Mouse (Mus musculus) lung, embryonic 14.5 days (tissue): ENCODE data around the gene Nat10. TPM values are rescaled to one million over a fixed set of nuclear protein-coding genes. Genes with fewer than 3 reads are reported as not detected.

Source experiments
- ATAC-seq: fragments of 200-750 bp; cut with Nextera tagmentation; 2 replicates; pipeline ENCODE4 v1.8.0; 2017; ENCODE audit warnings: mild to moderate bottlenecking, moderate TSS enrichment, moderate library complexity; ENCODE audit not compliant: insufficient read depth
- DNase-seq: peaks from one replicate; pipeline ENCODE4 v3.0.0-alpha.2; 2015
- H3K27ac ChIP-seq: fragments of 300-500 bp; sonication (generic); 2 replicates; pipeline ENCODE4 v1.5.1; 2014; ENCODE audit warnings: low read depth, mild to moderate bottlenecking, moderate library complexity
- H3K27me3 ChIP-seq: fragments of 300-500 bp; sonication (generic); 2 replicates; pipeline ENCODE4 v1.6.1; 2014; ENCODE audit warnings: low read length, control low read depth; ENCODE audit not compliant: insufficient read depth
- H3K36me3 ChIP-seq: fragments of 300-500 bp; sonication (generic); 2 replicates; pipeline ENCODE4 v1.6.1; 2014; ENCODE audit warnings: control low read depth; ENCODE audit not compliant: insufficient read depth
- H3K4me1 ChIP-seq: fragments of 300-500 bp; sonication (generic); 2 replicates; pipeline ENCODE4 v1.6.1; 2014; ENCODE audit warnings: antibody characterized with exemption, control low read depth; ENCODE audit not compliant: insufficient read depth
- H3K4me2 ChIP-seq: fragments of 300-500 bp; sonication (generic); 2 replicates; pipeline ENCODE4 v1.6.1; 2014; ENCODE audit warnings: mild to moderate bottlenecking
- H3K4me3 ChIP-seq: fragments of 300-500 bp; sonication (generic); 2 replicates; pipeline ENCODE4 v1.5.1; 2014; ENCODE audit warnings: low read depth, low read length
- H3K9ac ChIP-seq: fragments of 300-500 bp; sonication (generic); 2 replicates; pipeline ENCODE4 v1.6.1; 2014
- H3K9me3 ChIP-seq: fragments of 300-500 bp; sonication (generic); 2 replicates; pipeline ENCODE4 v1.6.1; 2016; ENCODE audit warnings: low read depth, low read length, control low read depth
- CTCF ChIP-seq: IDR thresholded peaks from 2 replicates; pipeline ENCODE4 v1.5.1; 2016; ENCODE audit warnings: antibody characterized with exemption, low read depth
- WGBS: fragments of 180-500 bp; shearing (Covaris S2); extraction: QIAGEN DNeasy Blood & Tissue Kit; methylation state at CpG from one replicate; pipeline ENCODE4 v1.1.7; 2014; 5-methylcytosine and 5-hydroxymethylcytosine counted together
- polyA plus RNA-seq: library from polyadenylated mRNA; unstranded; fragments of >200 nt; fragmentation: Nextera tagmentation; extraction: Ambion mirVana; gene quantifications from 2 replicates; pipeline ENCODE4 v1.2.1, GENCODE M21; 2014

The Nat10 gene
- polyA plus RNA-seq, 1 experiment from 2014 or later, result 35.6 TPM

DNA sequence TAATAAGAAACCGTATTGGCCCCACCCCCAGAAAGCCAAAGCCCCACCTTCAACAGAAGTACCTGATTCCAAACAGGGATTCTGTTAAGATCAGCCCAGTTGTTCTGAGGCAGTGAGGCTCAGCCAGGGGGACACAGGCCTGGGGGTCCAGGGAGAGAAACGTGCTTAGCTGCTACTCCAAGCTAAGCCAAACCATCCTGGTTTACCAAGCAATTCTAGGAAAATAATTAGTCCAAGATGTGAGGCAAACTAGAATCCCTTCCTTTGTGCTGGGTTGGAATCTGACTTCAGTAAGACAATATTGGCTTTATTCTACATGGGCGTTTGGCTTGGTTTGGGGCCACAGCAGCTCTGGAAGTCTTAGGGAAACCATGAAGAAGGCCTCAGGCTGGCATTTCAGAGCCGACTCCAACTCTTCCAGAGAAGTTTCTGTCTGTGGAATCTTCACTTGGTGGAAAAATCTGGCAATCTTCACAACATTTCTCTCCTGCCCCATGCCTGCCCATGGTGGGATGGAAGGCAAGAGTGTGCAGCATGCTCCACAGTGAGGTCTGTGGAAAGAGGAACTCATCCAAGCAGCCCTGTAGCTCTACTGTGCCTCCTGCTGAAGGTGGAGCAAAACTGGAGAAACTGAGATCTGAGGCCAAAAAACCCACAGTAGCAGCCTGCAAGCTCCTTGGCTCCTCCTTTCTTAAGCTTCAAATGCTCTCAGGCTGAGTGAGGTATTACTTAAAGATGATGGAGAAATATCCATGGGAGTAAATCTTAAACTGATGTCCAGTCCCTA, 66.1 kb downstream of the Nat10 start:
- Histone ChIP-seq H3K4me2 (no peak overlapping the region), H3K9me3 (no peaks in the 10 kb centered on the region), H3K4me3 (no peak overlapping the region), H3K27ac (no peak overlapping the region), H3K9ac (no peak overlapping the region), H3K4me1 (peaks cover 6% of the 10 kb centered on the region; the same call in 1 of the 2 replicates), H3K36me3 (no peaks in the 10 kb centered on the region), H3K27me3 (no peaks in the 10 kb centered on the region)
- 80% methylated on average over 4 of the region's 4 CpGs for WGBS
- no peak for TF ChIP-seq CTCF
- DNase-seq (no peak), ATAC-seq (no peak)

DNA sequence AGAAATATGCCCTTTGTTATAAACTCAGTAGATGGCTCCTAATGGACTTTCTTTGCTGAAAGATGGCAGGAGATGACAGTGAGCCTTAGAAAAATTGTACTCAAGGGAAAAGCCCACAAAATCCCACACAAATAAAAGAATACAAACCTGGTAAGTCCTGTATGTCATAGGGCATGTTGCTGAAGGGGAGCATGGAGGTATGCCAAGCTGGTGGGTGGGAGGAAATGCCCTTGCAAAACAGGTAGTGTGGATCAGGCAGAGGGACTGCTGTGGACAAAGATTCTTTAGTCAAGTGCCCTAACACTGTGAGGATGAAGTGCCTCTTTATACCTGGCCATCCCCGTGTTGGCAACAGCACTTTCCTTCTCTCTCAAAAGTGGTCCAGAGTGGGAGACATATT, 68.3 kb downstream of the Nat10 start:
- no peak for TF ChIP-seq CTCF
- H3K4me1 ChIP-seq, result peaks cover 6% of the 10 kb centered on the region; the same call in 1 of the 2 replicates
- no peak overlapping the region for H3K4me3 ChIP-seq
- no peak overlapping the region for H3K4me2 ChIP-seq
- H3K9ac ChIP-seq, result no peak overlapping the region
- H3K27ac ChIP-seq, result no peak overlapping the region
- H3K27me3 ChIP-seq, result no peaks in the 10 kb centered on the region
- WGBS, result 55% methylated on average over 1 of the region's 1 CpGs
- no peaks in the 10 kb centered on the region for H3K36me3 ChIP-seq
- ATAC-seq (no peak), DNase-seq (no peak)
- no peaks in the 10 kb centered on the region for H3K9me3 ChIP-seq

DNA sequence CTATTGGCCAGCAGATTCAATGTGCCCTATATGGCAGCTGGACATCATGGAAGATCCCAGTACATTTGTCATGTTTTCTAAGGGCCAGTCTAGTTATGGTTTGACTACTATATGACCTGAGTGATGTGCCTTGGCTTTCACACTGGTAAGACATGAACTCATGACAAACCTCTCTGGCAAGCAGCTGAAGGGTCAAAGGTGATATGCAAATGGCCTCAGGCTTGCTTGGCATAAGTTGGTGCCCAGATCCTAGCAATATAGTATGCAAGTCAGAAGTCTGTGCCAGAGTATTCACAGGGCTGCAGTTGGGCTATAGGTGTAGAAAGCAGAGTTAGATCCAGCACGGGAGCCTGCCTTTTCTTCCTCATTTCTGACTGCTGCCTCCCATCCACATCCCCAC, 69.8 kb downstream of the Nat10 start:
- no peak for ATAC-seq
- TF ChIP-seq CTCF, result no peak
- H3K4me3 ChIP-seq, result no peak overlapping the region
- no peak for DNase-seq
- H3K9me3 ChIP-seq, result no peaks in the 10 kb centered on the region
- peaks cover 6% of the 10 kb centered on the region; the same call in 1 of the 2 replicates for H3K4me1 ChIP-seq
- no peak overlapping the region for H3K9ac ChIP-seq
- H3K36me3 ChIP-seq, result no peaks in the 10 kb centered on the region
- no peaks in the 10 kb centered on the region for H3K27me3 ChIP-seq
- H3K27ac ChIP-seq, result no peak overlapping the region
- no peak overlapping the region for H3K4me2 ChIP-seq
- 57% methylated on average over 1 of the region's 1 CpGs for WGBS

DNA sequence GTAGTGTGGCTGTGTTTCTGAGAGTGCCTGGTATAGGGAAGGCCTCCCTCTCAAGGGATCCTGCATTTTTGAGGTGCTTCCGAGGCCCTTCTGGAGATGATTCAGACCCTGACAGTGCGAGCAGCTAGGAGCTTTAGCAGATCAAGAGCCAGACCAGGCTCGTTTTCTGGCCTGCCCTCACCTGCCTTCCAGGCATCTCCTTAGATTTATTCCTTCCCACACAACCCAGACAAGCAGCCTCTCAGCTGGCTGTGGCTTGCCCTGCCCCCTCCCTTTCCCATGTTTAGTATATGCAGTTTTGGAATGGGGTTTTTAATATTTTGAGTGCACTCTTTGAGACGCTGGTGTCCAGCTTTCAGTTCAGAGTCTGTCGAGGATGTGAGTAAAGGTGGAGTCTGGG, 70.2 kb downstream of the Nat10 start:
- H3K9ac ChIP-seq, result no peak overlapping the region
- no peaks in the 10 kb centered on the region for H3K27me3 ChIP-seq
- TF ChIP-seq CTCF, result no peak
- no peak overlapping the region for H3K4me3 ChIP-seq
- H3K4me1 ChIP-seq, result peaks cover 6% of the 10 kb centered on the region; the same call in 1 of the 2 replicates
- DNase-seq (no peak), ATAC-seq (no peak)
- no peaks in the 10 kb centered on the region for H3K9me3 ChIP-seq
- WGBS, result 58% methylated on average over 5 of the region's 5 CpGs
- H3K27ac ChIP-seq, result peak overlapping the region; percentile 32; the same call in 1 of the 2 replicates
- H3K36me3 ChIP-seq, result no peaks in the 10 kb centered on the region
- no peak overlapping the region for H3K4me2 ChIP-seq

DNA sequence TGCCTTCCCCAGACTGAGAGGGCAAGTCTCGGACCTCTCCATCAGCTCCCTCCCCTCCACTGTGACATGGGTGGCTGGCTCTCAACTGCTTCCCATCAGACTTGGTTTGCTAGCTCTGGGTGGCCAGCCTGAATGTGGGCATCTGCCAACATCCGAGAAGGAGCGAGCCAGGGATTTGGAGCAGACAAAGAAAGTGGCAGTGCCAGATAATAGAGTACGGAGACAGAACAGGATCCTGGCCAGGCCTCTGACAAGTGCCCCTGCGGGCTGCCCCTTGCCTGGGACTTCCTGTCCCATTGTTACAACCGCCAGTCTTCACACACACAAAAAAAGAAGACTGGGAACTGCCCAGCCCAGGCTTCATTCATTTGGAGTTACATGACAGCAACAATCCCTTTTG, 70.6 kb downstream of the Nat10 start:
- Histone ChIP-seq H3K9me3 (no peaks in the 10 kb centered on the region), H3K27ac (peak overlapping the region; percentile 32; the same call in 1 of the 2 replicates), H3K4me3 (no peak overlapping the region), H3K4me1 (peaks cover 7% of the 10 kb centered on the region), H3K36me3 (no peaks in the 10 kb centered on the region), H3K4me2 (no peak overlapping the region), H3K27me3 (no peaks in the 10 kb centered on the region), H3K9ac (no peak overlapping the region)
- ATAC-seq (no peak), DNase-seq (peak; percentile 33)
- TF ChIP-seq CTCF, result no peak
- 63% methylated on average over 6 of the region's 6 CpGs for WGBS

DNA sequence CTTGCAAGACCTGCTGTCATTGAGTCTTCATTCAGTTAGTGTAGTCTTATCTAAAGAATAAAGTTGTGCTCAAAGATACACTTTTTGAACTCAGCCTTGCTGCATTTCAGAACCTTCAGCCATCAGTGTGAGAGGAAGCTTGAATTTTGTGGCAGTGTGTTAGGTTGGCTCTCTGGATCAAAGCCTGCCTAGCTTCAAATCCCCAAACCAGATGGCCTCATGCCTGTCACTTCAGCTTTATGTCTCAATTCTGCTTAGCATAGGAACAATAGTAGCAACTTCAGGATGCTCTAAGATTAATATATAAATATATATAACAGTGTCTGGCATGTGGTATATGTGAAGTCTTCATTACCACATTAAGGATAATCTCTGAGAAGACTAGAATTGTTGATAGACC, 73.2 kb downstream of the Nat10 start:
- TF ChIP-seq CTCF, result no peak
- Histone ChIP-seq H3K27me3 (no peaks in the 10 kb centered on the region), H3K4me3 (no peak overlapping the region), H3K9ac (no peak overlapping the region), H3K36me3 (no peaks in the 10 kb centered on the region), H3K4me1 (peaks cover 12% of the 10 kb centered on the region), H3K27ac (no peak overlapping the region), H3K9me3 (no peaks in the 10 kb centered on the region), H3K4me2 (no peak overlapping the region)
- no peak for DNase-seq
- ATAC-seq, result no peak

DNA sequence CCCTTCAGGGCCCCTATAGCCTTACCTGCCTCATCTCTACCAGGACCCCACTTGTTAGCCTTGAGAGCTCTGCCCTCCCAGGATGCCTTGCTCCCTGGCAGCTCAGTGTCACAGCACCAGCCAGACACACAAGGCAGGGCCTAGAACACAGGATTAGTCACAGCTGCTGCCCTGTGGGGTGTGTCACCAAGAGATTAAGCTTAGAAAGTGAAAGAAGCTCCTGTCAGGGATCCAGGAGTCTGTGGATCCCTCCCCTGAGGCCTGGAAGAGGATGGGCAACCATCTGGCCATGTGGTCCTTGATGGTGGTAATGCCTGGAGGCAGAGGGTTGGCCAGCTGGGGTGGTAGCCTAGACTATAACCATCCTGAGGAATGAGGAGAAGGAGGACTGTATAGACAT, 73.9 kb downstream of the Nat10 start:
- H3K9ac ChIP-seq, result no peak overlapping the region
- no peaks in the 10 kb centered on the region for H3K36me3 ChIP-seq
- H3K4me3 ChIP-seq, result no peak overlapping the region
- no peak overlapping the region for H3K4me2 ChIP-seq
- no peak for DNase-seq
- ATAC-seq, result no peak
- no peak overlapping the region for H3K27ac ChIP-seq
- no peaks in the 10 kb centered on the region for H3K9me3 ChIP-seq
- no peak for TF ChIP-seq CTCF
- no peaks in the 10 kb centered on the region for H3K27me3 ChIP-seq
- peaks cover 12% of the 10 kb centered on the region for H3K4me1 ChIP-seq
